Mouse (Mus musculus) spleen, postnatal 14 days (tissue): ENCODE measurements at regions not wholly inside any gene's neighbourhood (a gene's known extent, or its start where the extent isn't known, plus 50 kb on each side); places are given as distances from the start of the nearest gene placed in this dataset.
A peak's percentile ranks its signal among the peaks of the same experiment; 100 is the strongest.

Experiments used
- DNase-seq, 2 experiments: peaks; one replicate each; pipeline ENCODE4 v3.0.0; 2021 to 2022; ENCODE audit warnings: low spot score in 2 of 2

DNA sequence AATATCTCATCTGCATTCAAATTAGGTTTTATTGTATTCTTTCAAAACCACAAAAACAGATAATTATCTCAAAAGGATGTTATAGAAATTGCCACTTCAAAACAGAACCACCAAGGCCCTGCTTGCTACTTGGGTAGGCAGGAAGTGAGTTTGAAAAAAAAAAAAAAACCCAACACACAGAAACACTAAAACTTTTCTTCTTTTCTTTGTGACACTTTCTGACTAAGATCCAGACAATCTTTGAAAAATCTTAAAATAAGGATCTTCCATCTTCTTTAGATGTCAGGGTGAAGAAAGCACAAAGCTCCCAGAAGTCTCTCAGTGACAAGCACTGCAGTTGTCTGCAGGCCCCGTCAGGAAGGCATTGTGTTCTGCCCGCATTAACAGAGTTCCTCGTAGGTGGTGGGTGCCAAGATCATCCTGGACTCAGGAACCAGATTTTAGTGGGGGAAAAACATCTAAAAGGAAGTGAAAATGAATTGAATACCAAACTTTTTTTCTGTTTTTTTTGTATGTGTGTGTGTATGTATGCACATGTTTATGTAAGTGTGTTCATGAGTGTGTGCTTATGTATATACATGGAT lies 154.0 kb downstream of the Dusp6 start:
- no peak for DNase-seq

DNA sequence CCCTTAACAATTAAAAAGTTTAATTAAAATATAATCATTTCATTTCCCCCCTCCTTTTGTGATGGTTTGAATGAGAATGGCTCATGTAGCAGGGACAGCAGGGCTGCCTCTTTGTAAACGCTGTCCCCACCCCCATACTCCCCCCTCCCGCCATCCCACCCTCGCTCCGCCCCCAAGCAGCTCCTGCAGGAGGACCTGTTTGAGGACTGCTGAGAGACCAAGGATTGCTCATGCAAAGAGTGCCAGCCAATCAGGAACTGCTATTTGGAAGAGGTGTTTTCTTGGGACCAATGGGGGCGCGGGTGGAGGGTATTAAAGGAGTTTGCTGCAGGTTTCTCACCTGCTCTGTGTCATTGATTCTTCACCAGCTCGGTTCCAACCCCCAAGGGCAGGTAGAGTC lies 154.6 kb downstream of the Dusp6 start:
- no peak for DNase-seq

DNA sequence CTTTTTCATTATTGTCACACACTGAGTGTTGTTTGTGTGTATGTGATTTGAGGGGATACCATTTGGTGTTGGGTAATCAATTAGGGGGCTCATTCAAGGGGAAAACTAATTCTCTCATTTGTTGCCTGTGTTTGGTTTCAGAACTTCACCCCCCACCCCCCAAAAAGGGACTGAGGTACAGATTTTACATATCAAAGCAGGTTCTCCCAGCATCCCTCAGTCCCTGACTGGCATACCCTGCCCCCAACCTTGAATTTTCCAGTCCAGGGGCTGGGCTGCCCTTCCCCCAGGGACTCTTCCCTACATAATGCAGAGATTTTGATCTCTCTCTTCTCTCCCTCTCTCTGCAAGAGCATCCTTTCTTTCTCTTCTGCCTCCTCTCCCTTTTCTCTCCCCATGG lies 155.5 kb downstream of the Dusp6 start:
- DNase-seq, result no peak

DNA sequence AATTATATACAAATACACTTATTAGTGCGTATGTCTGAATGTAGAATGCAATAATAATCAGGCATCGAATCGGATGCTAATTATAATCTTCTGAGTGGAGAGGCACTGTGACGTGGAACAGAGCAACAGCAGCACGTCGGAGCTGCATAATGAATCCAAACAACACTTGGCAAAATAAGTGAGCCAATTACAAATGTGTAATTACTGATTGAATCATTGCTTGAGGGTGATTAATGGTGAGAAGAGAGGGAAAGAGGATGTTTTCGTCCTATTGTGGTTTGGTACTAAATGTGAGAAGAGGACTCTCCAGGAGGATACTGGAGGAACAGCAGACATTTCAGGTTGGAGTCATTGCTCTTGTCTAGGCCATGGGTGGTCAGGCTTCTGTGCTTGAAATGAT lies 156.5 kb downstream of the Dusp6 start:
- DNase-seq, result no peak

DNA sequence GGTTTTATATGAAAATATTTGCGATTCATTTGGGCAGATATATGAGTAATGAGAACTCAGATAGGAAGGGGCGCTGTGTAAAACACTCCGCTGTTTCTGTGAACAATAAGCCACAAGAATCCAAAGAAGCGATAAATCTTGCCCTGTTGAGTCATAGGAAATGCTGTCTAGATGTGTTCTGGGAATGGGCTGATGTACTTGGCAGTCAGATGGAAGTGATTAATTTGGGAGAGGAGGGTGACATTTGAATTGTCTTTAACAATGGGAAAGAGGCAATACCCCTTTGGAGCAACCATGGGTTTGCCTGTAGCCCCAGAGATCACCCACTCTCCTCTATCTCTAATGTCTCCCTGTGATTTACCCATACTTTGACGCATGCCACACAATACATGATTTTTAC lies 160.4 kb downstream of the Dusp6 start:
- no peak for DNase-seq

DNA sequence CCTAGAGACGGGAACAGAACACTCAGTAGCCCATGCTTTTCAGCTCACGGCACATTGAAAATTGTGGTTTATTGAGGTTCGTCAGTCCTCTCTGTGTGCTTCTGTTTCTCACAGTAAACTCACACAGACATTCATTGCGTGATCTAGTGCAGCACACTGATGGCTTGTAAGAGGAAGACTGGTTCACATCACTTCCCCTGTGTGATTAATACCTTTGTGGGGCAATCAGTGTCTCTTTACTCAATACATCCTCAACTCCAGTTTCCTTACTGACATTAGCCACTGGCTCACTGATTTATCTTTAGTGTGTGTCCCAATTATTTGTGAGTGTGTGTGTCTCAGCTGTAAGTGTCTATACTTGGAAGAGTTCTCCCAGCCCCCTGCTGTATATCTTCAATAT lies 162.2 kb downstream of the Dusp6 start:
- no peak for DNase-seq

DNA sequence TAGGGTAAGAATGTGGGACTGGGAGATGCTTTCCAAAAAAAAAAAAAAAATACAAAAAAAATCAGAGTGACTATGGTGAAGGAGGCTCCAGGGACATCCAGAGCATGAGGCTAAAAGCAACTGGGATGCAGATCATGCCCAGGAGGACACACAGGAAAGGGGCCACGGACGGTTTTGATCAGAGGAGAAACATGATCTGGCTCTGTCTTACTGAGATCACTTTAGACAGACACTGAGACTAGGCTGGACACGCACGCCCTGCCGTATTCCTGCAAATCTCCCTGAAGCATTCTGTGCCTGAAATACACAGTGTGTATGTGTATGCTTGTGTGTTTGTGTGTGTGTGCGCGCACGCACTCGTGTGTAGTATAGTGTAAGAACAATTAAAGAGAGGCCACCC lies 167.1 kb downstream of the Dusp6 start:
- no peak for DNase-seq

DNA sequence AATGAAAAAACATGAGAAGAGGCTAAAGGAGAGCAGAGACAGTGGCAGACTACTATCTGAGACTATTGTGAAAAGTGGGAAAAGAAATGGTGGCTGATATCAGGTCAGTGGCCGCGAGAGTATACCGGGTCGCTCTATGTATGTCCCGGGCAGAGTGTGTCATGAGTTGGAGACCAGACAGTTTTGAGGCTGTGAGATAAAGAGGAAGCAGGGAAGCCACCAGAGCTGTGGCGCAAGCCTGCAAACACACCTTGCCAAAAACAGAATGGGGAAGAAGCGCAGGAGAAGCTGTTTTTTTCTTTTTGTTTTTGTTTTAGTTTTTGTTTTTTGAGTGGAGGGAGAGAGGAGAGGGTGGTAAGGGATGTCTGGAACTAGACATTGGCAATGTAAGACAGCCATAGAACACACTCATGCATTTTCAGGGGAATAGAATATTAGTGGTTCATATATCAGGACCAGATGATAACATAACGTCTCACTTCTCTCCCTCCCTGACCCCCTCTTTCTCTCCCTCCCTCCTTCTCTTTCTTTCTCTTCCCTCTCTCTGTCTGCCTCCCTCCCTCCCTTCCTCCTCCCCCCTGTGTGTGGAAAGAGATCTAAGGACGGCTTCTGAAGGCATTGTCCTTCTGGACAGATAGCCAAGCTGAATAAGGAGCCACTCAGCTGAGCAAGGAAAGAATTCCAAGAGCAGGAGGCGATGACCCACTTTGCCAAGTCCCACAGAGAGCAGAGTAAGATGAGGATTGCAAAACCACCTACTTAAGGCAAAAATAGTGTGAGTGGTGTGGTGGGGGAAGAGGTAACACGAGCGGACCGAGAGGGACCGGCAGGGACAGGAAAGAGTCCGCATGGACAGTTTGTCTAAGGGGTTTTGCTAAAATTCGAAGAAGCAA lies 167.9 kb downstream of the Dusp6 start:
- no peak for DNase-seq

DNA sequence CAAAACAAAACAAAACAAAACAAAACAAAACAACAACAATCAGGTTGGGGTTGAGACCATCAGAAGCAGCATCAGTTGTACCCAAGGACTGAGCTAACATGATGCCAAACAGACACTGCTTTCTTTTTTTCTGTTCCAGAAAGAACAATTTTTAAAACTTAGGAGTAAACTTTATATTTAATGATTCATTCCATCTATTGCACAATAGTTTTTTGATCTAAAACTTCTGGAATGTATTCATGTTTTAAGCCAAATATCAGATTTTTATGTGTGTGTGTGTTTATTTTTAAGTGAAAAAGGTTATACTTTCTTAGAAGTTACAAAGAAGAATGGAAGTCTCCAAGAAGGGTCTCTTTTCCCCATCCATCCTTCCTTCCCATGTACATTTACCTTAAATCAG lies 174.0 kb downstream of the Dusp6 start:
- no peak for DNase-seq

DNA sequence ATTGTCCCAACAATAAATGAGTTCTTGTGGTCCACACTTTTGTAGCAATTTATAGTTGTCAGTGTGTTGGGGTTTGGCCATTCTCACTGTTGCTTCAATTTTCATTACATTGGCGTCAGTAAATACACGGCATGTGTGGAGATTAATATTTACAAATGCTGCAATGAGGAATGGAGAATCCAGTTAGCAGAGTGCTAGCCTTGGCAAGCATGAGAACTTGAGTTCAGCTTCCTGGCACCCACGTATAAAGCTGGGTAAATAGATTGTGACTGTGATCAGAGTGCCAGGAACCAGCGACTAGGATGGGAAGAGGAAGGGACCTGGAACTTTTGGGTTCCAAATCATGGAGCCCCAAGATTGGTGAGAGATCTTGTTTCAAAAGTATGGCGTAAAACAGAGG lies 177.1 kb downstream of the Dusp6 start:
- DNase-seq, result no peak

DNA sequence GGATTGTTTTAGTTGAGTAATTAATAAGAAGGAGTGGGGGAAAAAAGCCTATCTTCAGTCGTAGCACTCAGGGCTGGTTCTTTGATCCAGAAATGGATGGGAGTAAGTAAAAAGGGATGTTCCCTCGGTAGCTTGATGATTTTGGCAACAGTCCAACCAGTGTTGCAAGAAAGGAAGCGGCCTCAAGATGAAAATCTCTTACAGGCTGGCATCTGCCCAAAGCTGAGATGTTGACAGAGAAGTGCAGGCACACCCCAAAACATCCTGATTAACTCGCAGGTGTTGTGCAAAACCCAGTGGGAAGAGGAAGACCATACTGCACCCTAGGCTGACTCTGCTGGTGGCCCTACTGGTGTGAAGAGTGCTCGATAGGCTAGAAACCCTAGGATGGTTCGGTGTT lies 178.0 kb downstream of the Dusp6 start:
- DNase-seq, result peak in 1 of 2 experiments; percentile 27

DNA sequence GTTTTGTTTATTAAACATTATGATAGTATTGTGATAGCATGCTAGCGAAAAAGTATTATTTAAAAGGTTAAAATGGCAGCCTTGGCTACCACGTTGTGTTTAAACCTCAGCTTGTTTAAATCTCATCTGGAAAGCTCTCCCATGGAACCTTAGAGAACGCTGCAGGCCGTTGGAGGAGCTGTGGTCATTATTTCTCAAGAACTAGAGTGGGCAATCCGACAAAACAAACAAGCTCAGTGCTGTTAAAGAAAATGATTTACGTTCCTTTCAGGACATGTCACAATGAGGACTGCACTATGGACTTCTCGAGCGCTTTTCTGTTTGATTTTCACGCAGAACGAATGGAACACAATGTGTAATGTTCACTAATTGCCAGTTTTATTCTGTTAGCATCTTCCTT lies 178.9 kb downstream of the Dusp6 start:
- DNase-seq, result no peak

DNA sequence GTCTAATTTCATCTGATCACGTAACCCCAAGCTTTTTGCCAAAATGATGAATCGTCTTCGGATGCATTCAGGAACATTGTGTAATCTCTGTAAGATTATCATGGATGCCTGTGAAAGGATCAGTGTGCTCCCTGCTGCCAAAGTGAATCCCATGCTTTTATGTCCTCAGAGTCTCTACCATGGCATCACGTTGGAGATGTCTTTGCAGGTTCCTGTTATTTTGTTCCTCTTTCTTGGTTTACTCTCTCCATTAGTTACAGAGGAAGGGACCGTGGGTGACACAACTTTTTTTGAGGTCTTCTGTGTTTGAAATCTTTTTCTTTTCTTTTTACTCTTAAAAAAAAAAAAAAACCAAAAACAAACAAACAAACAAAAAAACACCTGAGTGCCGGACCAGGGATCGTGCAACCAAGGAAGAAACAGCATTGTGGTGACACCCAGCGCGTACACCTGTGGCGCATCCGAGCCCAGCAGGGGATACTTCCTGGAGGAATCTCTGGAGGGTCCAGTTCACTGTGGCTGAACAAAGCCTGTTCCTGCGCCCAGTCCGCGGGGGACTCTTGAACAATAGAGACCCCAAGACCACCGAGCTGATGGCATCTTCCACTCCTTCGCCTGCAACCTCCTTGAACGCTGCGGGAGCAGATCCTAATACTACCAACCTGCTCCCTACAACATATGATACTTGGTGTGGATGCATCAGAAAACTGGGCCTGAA lies 180.6 kb downstream of the Dusp6 start:
- no peak for DNase-seq

DNA sequence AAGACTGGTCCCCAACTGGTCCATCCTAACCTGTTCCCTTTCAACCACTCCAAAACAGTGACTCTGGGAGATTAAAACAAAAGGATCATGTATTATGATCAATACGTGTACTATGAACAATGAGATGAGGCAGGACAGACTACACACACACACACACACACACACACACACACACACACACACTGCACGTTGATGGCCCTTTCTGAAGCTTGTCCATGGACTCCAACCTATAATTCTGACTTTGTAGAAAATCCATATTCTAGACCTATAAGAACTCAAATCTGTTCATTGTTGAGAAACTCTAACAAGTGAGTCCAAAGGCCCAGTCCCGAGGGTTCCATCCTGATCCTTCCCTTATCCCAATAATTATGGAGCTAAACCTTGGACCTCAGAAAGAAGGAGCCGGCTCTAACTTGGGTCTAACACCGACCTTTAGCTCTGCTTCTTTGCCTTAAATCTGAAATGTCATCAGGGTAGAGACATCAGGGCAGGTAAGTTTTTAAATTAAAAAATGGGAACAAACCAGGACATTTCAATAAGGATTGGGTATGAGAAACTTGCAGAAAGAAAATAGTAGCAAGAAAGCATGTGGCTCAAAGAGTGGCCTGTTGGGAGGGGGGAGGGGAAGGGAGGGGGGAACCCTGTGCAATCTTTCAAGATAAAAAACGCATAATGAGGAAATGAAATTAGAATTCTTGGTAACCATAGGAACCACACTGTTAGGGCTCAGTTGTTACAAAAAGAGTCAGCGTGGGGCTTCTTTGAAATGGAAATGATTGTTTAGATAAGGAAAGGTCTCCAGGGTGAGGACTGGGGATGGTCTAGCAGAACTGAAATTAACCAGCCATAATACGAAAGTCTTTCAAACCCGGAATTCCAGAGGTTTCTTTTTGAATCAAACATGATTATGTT lies 187.9 kb downstream of the Dusp6 start:
- no peak for DNase-seq

DNA sequence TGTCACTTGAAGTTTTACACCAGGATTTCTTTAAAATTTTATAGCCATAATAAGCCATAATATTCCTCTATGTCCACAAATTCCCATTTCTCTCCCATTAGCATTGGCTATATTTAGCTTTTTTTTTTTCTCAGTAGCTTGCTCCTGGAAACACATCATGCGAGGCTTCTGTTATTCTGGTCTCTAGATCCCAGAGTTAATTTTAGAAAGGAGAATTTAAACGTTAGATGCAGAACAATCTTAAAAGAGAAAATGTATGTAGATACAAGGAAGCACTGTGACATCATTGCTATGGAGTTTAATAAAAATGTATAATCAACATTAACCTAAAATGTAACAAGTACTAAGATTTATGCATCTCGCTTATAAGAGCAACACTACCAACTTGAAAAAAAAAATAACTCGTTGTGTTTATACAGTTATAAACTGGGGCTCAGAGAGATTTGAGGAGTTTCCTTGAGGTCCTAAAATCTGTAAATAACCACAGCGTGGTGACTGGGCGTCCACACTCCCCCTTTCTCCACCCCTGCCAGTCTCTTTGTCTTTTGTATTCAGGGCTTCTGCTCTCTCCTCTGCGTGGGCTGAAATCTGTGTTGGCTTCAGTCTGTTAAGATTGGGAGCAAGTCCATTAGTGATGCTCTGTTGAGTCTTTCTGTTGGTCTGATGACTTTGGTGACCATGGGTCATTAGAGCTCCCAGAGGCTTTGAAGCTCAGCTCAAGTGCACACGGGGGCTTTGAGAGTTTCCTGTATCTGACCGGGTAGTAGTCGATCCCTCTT lies 188.8 kb downstream of the Dusp6 start:
- no peak for DNase-seq

DNA sequence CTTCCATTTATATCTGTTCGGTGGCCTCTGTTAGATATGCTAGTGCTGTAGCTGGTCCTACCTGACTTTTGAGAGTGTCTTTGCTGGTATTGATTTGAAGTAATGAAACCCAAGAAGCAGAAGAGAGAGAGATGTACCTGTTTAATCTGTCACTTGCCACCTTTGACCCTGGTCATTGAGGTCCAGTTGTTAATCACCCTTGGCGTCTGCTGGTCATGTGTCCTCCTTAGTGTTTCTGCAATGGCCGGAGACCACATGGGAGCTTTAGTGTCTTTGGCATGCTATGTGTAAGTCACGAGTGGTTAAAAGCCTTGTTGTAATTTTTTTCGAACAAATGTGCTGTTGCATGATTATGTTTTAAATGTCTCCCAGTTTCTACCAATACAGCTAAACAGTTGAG lies 193.1 kb downstream of the Dusp6 start:
- no peak for DNase-seq

DNA sequence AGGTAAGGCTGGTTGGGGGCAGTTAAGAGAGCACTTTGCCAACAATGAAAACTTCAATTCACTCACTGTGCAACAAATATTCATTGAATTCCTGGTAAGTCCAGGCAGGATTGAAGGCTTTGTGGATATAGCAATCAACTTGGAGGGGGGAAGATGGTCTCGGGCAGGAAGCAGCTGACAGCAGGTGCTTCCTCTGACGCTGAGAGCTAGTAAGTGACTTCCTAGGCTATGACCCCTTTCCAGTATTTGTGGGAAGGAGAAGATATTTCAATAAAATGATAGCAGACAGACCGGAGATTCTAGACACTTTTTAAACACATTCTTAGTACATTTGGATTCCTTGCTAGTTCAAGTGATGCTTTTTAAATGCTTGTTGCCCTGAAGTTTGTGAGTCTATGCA lies 195.0 kb downstream of the Dusp6 start:
- DNase-seq, result no peak

DNA sequence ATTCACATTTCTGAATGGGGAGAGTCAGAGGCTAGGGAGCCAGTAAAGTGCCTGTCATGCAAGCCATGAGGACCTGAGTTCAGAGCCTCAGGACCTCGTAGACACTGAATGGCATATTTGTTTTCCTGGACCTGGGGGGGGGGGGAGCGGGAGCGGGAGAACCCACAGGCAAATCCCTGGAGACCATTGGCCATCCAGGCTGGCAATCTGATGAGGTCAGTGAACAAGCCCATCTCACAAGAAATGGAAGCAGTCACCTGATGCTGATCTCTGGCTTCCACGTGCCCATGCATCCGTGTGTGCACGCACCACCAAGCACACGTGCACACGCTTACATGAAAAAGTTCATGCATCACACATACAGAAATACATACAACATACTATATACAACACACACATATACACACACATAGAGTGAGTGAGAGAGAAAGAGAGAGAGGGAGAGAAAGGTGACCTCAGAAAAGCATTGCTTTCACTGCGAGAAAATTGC lies 196.2 kb downstream of the Dusp6 start:
- DNase-seq, result no peak

DNA sequence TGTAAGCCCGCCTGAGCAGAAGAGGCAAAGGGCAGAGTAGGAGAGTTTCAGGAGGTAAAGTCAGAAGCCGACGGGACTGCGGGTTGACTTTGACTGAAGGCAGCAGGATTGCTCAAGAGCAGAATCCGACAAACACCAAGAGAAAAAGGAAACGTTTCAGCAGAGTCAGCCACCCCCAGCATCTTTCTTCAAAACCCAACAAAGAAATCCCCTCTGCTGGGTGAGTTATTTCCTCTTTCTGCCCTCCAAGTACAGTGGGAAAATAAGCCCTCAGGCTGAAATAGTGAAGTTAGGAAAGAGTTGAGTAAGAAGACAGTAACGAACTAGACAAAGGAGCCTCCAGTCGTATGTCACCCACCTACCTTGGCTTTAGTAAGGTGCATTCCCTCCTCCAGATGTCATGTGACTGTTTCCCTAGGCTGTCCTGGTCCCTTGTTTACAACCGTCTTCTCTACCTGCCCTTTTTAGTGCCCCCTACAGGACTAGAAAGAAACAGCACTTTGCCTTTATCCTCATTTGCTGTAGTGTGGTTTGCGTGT lies 196.9 kb downstream of the Dusp6 start:
- DNase-seq, result peak in 1 of 2 experiments; percentile 24

DNA sequence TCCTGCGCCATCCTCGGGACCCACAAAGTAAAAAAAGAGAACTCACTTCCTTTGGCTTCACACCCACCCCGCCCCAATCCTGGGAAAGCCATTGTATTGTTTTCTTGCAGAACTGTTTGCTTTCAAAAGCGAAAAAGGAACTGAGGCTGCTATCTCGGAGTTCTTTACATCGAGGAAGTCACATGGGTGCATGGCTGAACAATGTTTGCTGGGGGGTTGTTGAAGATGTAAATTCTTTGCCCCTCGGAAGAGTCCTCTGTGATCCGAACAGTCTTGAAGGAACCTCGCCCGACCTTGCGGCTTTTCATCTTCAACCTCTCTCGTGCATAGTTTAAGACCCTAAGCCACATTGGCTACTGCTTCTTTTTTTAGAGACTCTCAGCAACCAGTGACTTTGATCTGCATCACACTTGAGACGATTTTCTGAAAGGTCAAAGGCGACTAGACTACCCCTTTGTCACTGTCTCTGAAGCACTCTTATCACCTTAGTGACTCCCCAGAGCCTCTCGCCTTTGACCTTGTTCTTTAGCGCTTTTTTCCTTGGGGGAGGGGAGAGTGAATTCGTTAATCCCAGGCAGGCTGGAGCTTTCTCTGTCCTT lies 197.9 kb downstream of the Dusp6 start:
- DNase-seq, result peak; percentile 13 to 26
